Mouse (Mus musculus): Measurements from ENCODE around the gene Rnf111. TPM values are rescaled to one million over a fixed set of nuclear protein-coding genes. Genes with fewer than 3 reads are reported as not detected.
"Not testable (repeated sequence)": the region's sequence is repeated elsewhere in the genome, so short reads cannot be mapped to it uniquely, and the experiment has no call there.

Gene Rnf111
- 10 to 100 TPM; 24.5 to 26.4 TPM for polyA plus RNA-seq (2017; shearing (Covaris generic))

DNA sequence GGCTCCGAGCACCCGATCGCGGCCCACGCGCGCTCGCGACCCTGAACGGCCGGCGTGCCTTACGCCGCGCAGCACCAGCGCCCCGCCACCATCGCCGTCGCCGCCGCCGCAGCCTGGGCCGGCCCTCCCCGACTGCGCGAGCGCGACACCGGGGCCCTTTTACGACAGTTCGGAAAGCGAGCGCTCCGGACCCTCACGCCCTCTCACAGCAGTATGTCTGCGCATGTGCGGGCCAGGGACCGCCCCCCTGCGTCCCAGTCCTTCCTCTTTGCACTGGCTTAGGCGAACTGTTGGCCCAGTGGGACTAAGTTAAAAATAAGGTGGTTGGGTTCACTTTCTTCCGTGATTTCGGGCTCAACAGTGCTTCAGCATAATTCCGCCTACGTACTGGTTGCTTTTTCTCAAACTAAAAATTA, at the start of gene Rnf111:
Rnf111 (minus strand) TSS at position 100 of the 416 bp plus-strand sequence.
- peak; percentile 84 for ATAC-seq

- ATAC-seq, result not testable (repeated sequence)
These were observed 48.7 kb upstream of the Rnf111 start for GRCm38 (mm10) chr9:70552233-70552632.

DNA sequence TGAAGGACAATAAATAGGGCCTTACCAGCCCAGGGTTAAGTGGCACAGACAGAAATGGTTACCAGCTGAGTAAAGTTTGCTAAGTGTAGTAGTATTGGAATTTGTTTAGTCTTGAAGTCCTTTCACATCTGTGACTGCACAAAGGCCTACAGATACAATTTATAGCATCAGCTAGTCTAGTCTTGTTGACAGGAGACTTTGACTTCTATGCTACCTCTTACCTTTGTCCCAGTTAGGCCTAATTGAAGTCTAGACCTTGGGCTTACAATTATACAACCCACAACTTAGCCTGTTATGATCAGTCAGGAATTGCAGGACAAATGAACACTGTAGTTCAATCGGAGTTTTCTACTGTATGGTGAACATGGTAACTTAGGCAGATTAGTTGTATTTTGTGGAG, 48.0 kb upstream of the Rnf111 start:
- no peak for ATAC-seq

DNA sequence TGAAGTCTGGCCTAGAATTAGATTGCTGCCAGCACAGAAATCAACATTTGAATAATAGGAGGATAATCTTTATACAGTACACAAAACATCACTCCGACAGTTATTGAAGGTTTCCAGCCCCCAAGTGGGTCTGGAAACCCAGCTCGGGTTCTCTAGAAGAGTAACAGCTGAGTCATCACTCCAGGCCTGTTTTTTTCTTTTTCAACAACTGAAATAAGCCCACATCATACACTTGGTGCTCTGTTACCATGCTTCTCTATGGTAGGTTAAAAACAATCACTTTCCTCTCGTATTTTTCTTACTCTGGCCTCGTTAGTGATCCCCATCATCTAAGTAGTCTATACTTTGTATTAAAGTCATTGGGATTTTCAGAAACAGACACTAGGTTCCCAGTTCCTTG, 44.8 kb upstream of the Rnf111 start:
- no peak for ATAC-seq

DNA sequence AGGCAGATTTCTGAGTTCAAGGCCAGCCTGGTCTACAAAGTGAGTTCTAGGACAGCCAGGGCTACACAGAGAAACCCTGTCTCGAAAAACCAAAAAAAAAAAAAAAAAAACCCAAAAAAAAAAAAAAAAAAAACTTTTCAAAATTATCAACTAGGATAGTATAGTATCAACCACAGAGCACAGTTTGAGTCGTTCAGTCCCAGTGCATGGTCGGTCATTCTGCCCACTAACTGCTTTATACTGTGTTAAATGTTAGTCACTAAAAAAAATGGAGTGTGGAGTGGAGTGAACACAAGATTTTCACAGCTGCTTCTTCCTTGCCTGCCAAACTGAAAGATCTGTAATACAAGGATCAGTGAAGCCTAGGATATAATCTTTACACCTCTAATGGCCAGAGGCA, 43.1 kb upstream of the Rnf111 start:
- not testable (repeated sequence) for ATAC-seq

- ATAC-seq, result no peak
These were observed 41.3 kb upstream of the Rnf111 start for GRCm38 (mm10) chr9:70544831-70545230.

DNA sequence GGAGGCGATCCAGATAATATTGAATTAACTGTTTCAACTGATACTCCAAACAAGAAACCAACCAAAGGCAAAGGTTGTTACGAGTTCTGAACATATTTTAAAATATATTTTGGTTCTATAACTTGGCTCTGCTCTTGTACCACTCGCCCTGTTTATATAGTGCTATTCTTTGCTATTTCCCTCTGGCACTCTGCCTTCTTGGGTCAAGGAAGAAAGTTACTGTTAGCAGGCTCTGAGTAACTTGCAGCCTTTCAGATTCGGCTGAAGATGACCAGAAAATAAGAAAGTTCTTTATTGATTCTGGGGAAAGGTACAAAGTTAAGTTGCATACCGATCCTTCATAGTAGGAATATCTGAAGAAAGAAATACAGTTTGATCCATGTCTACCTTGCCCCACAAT, 40.5 kb upstream of the Rnf111 start:
- no peak for ATAC-seq

- peak; percentile 53 for ATAC-seq
These were observed 39.7 kb upstream of the Rnf111 start for GRCm38 (mm10) chr9:70543048-70543880.

DNA sequence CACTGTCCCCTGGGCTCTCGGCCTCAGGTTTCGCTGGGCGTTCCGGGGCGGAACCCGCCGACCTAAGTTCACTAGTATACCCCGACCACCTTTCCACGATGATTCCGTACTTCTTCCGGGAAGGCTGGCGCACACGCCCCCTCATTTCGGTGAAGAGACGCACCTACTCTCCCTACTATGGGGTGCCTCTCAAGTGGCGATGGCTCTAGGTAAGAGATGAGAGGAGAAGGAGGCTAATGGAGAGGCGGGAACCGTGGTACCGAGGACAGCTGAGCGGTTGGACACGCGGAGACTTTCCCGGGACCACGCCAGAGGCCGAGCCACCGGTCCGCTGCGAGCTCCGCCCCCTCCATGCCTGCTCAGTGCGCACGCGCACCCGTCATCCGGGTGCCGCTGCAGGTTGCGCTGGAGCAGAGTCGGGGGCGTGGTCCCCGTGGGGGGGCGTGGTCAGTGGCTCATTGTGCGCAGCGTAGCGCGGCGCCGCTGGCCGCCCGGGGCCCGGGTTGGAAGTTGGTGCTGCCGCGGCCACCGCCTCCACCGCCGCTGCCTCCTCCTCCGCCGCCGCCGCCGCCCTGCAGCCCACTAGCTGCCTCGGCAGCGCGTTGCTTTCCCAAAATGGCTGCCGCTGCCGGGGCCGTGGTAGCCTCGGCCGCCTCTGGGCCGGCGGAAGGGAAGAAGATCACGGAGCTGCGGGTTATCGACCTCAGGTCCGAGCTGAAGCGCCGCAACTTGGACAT, 38.9 kb upstream of the Rnf111 start, which contains the start of gene Sltm:
Sltm (plus strand) TSS at position 450 of the 737 bp plus-strand sequence.
- ATAC-seq, result peak; percentile 92

GRCm38 (mm10) chr9:70541584-70541983, 38.1 kb upstream of the Rnf111 start:
- ATAC-seq, result no peak

- ATAC-seq, result no peak
These were observed 29.8 kb upstream of the Rnf111 start for GRCm38 (mm10) chr9:70533328-70533727.

- no peak for ATAC-seq
These were observed 20.8 kb upstream of the Rnf111 start for GRCm38 (mm10) chr9:70524366-70524765.

DNA sequence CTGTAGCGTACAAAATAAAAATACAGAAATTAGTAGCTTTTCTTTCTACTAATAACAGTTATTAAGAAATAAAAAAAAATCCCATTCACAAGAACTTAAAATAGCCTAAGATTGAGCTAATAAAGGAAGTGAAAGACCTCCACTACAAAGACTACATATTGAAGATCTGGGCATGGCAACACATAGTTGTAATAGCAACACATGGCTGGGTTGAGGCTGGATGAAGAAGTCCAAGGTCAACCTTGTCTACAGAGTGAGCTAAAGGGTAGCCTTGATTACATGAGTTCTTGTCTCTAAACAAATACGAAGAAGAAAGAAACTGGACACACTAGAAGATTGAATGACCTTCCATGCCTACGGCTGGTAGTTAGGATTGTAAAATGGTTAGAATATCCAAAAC, 20.3 kb upstream of the Rnf111 start:
- ATAC-seq, result no peak

DNA sequence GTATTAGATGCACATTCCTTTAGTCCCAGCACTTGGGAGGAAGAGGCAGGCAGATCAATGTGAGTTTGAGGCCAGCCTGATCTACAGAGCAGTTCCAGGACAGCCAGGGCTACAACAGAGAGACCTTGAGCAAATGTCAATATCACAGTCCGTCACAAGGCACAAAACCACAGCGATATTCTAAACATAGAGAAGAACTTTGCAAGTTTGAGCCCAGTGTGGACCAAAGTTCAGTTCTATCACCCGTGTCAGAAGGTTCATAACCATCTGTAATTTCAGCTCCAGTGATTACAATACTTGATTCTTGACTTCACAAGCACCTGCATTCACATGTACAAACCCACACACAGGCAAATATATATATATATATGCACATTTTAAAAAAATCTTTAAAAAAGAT, 17.1 kb upstream of the Rnf111 start:
- no peak for ATAC-seq

DNA sequence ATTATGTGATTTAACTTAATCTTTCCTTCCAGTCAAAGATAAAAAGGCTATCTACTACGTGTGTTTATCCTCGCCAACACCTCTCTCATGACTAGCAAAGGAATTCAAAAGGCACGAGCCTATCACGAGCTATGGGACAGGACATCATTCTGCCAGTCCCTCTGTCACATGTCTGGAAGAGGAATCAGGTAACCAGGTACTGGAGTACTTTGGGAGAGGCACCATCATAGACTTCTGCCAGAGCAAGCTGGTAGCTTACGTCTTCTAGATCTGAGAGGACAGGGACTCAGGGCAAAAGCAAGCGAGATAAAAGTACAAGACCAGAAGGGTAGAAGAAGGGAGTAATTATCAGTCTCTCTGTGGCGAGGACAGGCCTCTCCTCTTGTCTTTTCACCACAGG, 8.2 kb upstream of the Rnf111 start:
- no peak for ATAC-seq

DNA sequence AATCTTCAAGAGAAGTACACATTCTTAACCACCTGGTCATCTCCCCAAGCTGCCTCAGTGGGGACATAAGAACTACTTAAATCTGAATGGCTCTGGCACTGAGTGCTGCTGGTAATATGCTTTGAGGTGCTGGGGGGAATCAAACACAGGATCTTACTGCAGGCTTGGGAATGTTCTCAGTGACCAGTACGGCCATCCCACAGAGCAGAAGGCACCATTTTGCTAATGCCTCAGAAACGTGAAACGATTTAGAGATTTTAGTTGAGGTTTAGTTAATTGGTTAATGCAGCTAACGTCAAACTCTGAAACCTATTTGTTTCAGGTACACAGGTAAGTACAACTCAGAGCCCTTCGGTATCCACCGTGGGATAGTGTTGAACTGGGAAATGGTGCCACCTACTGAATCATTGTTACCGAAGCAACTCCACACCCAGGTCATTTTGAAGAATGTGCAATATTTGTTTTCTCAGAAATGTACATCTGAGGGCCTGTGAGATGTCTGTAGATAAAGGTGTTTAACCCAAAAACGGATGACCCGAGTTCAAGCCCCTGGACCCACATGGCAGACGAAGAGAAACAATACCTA, 7.6 kb upstream of the Rnf111 start:
- no peak for ATAC-seq

- no peak for ATAC-seq
These were observed 6.5 kb upstream of the Rnf111 start for GRCm38 (mm10) chr9:70509906-70510525.

DNA sequence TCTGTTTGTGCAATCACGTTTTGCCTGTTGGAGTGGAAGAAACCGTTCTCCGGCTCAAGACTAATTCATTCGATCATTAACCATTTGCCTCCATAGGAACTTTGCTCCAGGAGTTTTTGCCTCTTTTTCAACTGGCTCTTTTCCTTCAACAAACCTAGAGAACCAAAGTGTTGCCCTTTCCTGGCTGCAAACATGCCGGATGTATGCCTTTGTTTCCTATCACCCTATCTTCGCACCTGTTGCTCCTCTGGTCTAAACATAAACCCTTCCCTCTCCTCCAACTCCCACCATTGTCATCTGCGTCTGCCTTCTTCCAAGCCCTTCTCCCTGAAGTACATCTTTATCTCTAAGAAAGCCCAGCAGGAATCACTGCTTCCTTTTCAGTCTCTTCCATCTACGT, 3.3 kb upstream of the Rnf111 start:
- ATAC-seq, result no peak

DNA sequence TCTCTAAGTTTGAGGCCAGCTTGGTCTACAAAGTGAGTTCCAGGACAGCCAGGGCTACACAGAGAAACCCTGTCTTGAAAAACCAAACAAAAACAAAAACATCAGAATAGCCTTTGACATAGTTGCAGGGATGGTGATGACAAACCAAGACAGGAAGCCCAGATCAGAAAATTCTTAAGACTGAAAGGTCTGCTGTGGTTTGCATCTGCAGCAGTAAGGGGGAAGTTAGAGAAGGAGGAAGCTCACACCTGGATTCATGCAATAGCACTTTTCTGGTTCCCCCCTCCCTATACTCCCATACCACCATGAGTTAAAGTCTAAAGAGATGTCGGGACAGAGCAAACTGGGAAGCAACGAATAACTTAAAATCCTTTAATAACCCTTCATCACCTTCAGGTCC, 2.7 kb upstream of the Rnf111 start:
- ATAC-seq, result no peak

DNA sequence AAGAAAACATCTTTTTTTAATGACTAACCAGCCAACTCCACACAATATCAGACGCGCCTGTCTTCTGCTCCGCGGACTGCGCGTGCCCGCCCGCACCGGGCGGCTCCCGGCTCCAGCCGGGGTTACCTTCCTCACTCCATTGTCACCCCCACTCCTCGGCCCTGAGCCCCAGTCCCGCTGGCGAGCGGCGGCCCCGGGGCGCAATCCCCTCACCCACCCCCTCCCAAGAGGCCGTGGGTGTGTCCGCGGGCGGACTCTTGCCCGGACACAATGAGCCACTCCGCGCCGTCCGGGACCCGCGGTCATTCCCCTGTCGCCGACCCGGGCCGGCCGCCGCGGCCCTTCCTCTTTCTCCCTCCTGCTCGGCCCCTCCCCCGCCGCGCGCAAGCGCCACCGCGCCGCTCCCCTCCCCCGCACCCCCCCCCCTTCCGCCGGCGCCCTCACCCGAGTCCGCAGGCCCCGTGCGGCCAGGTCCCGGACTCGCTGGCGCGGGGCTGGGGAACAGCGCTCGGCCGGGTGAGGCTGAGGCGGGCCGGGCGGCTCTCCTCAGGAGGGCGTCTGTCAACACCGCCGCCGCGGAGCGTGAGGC, 416 bp downstream of the Rnf111 start:
- peak; percentile 30 for ATAC-seq

DNA sequence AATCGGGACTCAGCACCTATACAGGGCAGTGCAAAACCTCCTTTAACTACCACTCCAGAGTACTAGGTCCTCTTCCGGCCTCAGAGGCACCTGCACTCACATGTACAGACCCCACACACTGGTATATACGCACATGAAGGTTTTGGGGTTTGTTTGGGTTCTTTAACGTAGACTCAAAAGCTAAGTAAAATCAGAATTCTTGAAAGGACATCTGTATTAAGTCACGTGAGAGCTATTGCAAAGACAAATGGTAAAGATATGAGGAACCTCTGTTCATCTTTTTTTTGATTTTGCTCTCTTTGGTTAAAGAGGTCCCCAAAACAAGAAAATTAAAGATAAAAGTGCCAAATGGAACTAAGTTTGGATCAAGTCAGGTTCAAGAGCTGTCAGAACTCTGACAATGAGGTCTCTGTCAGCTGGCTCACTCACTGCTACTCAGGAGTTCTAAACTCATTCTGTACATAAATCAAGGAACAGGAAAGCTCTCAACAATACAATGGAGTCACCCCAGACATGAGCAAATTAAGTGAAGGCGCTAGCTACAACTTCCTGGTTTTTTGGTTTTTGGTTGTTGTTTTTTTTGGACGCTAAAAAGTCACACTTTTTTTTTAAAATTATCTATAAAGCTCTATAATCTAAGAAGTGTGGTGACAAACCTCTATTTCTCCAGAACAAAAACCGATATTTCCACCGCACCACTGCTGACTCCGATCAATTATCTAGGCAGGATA, 1.1 kb downstream of the Rnf111 start:
- ATAC-seq, result no peak

DNA sequence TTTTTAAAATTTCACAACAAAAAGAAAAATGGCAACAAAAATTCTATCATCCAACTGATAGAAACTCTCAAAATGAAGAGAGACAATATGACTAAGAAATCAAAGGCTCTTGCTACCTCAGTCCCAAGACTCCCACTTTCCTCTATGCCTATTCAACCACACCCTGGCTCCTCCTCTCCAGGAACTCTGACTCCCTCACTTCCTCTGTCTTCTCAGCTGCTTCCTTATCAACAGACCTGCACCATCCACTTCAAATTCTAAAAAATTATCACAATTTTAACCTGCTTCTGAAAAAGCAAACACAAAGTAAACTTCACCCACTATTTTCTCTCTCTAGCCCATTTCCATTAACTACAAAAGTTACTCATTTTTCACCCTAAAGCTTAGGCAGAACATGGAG, 6.5 kb downstream of the Rnf111 start:
- ATAC-seq, result no peak

Data from activated CD4-positive, CD25-positive, alpha-beta regulatory T cell, adult 4 months (primary cell).